Mouse (Mus musculus) thymus, adult 2 months (tissue): ENCODE data around the gene Mrps27.

ENCODE experiments used
- CTCF ChIP-seq: fragments of 200-500 bp; IDR thresholded peaks from 2 replicates; pipeline ENCODE4 v1.5.1; 2012; ENCODE audit warnings: mild to moderate bottlenecking, control low read depth, low read length, moderate library complexity, borderline replicate concordance; ENCODE audit not compliant: control insufficient read depth, poor library complexity, insufficient read depth; ENCODE audit errors: extremely low read depth
- POLR2A ChIP-seq: fragments of 200-500 bp; IDR thresholded peaks from 2 replicates; pipeline ENCODE4 v1.6.1; 2012; ENCODE audit warnings: mild to moderate bottlenecking, low read length, control low read depth, moderate library complexity; ENCODE audit not compliant: control insufficient read depth, poor library complexity, insufficient read depth; ENCODE audit errors: extremely low read depth

DNA sequence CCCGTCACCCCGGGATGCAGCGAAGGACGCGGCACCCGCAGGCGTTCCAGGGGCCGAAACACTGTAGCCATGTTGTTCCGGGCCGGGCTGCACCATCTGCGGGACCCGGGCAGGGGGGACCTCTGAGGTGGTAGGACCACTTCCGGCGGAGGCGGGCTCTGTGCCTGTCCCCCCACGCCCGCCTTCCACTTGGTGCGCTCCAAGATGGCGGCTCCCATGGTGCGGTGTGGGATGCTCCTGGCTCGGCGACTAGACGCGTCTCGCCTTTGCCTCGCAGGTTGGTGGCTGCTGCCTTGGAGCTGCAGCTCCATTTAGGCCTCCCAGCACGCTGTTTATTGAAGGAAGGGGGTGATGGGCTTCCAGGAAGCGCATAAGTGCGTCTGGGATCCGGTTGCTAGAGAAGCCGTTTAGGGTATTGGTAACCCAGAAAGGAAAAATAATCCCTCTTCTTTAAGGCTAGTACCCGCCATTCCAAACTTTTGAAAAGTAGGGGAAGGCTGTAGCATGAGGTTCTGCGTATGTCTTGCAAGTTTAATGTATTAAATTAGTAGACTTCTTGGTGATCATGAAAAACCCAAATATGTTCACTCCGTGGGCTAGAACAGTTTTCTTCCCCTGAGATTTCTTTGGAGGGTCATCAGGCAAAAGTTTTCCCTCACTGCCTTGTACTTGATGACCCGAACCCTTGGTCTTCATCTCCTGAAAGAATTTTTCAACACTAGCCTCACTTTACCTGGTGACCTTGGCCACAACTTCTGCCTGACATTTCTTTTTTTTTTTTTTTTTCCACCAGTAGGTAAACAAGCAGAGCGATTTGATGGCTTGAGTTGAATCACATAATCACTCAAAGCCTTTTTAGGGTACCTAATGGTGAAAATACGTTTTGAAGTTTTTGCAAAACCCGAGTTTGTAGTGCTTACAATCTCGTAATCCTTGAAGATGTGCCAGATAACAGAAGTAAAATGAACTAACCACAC, at the start of gene Mrps27, which contains the start of gene Ptcd2:
- TF ChIP-seq POLR2A (peak; percentile 72; the same call in 1 of the 2 replicates), CTCF (0 out of 2 replicates have a peak, but pooled peaks have one; percentile 10)
